Mouse (Mus musculus): ENCODE measurements around the gene Adgrg5.

DNA sequence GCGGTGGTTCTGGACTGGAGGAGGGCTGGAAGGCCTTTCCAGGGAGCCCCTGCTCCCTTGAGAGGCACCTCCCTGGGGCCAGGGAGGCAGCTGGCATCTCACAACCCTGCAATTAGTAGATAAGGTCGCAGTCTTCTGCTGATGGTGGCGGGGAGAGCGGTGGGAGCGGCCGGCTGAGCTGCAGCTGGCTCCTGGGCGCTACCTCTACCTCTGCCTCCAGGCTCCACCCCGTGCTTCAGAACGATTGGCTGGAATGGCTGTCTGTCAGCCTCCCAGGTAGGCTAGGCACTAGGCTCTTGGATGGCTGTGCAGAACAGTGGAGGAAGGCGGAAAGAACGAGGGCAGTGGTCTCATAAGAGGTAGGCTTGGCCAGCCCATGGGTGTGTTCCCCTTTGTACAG is 24.2 kb upstream of the Adgrg5 start:
- TF ChIP-seq CTCF (IDR thresholded peaks at IDR 0.05; ENCODE audit: low read depth, low read length) (no peak), GATA1 (IDR thresholded peaks at IDR 0.05; ENCODE audit: borderline replicate concordance, low read length) (no peak), TAL1 (conservative IDR thresholded peaks at IDR 0.05; ENCODE audit: low read depth, low read length) (peak; percentile 82), POLR2AphosphoS5 (IDR thresholded peaks at IDR 0.05; ENCODE audit: insufficient replicate concordance, low read depth, low read length) (no peak), GATA2 (IDR thresholded peaks at IDR 0.05; ENCODE audit: borderline replicate concordance, low read depth, low read length) (no peak)
